Mouse (Mus musculus) ES-Bruce4 (cell line): Measurements from ENCODE around the gene D630045J12Rik.

Experiments used
- CTCF ChIP-seq: IDR thresholded peaks from one replicate; pipeline ENCODE4 v1.8.1; 2011; ENCODE audit warnings: low read depth, low read length
- EP300 ChIP-seq: IDR thresholded peaks from 2 replicates; pipeline ENCODE4 v1.6.1; 2011; ENCODE audit warnings: low read depth, low read length; ENCODE audit not compliant: insufficient read depth
- POLR2A ChIP-seq: IDR thresholded peaks from one replicate; pipeline ENCODE4 v1.8.1; 2011; ENCODE audit warnings: low read length; ENCODE audit not compliant: insufficient read depth

DNA sequence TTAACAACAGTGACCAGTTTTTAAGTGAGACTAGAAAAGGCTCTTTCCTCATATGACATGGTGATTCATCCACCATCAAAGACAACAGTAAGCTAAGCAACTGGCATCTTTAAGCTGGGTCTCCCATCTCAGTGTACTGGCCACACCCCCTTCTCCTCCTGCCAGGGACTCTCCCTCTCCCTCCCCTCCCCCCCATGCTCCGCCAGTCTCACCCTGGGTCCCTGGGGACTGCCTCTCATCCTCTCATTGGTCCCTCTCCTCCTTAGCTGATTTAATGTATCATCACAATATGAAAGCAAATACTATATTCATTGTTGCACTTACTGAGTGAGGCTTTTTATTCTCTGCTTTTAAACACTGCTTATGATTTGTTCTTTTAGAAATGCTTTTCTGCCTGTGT lies 29.7 kb downstream of the D630045J12Rik start:
- no peak for TF ChIP-seq CTCF
- no peak for TF ChIP-seq EP300
- TF ChIP-seq POLR2A: no peak
